Mouse (Mus musculus) hindbrain, embryonic 15.5 days (tissue): ENCODE measurements at regions not wholly inside any gene's neighbourhood (a gene's known extent, or its start where the extent isn't known, plus 50 kb on each side); places are given as distances from the start of the nearest gene placed in this dataset.

Source experiments
- ATAC-seq: fragments of 200-750 bp; cut with Nextera tagmentation; 2 replicates; pipeline ENCODE4 v1.8.0; 2017; ENCODE audit warnings: low read depth, moderate number of reproducible peaks, moderate TSS enrichment; ENCODE audit not compliant: low FRiP score
- H3K27ac ChIP-seq: fragments of 300-500 bp; sonication (generic); replicated peaks from 2 replicates; pipeline ENCODE4 v1.5.1; 2015; ENCODE audit warnings: mild to moderate bottlenecking, inconsistent platforms
- H3K27me3 ChIP-seq: fragments of 300-500 bp; sonication (generic); 2 replicates; pipeline ENCODE4 v1.6.1; 2015; ENCODE audit warnings: control low read depth, inconsistent platforms
- H3K36me3 ChIP-seq: fragments of 300-500 bp; sonication (generic); 2 replicates; pipeline ENCODE4 v1.6.1; 2015; ENCODE audit warnings: control low read depth, inconsistent platforms
- H3K4me1 ChIP-seq: fragments of 300-500 bp; sonication (generic); replicated peaks from 2 replicates; pipeline ENCODE4 v1.6.1; 2015; ENCODE audit warnings: control low read depth, inconsistent platforms
- H3K4me2 ChIP-seq: fragments of 300-500 bp; sonication (generic); 2 replicates; pipeline ENCODE4 v1.6.1; 2015; ENCODE audit warnings: moderate library complexity, mild to moderate bottlenecking, inconsistent platforms
- H3K4me3 ChIP-seq: fragments of 300-500 bp; sonication (generic); 2 replicates; pipeline ENCODE4 v1.5.1; 2015; ENCODE audit warnings: mild to moderate bottlenecking, inconsistent platforms
- H3K9ac ChIP-seq: fragments of 300-500 bp; sonication (generic); 2 replicates; pipeline ENCODE4 v1.6.1; 2015; ENCODE audit warnings: inconsistent platforms
- H3K9me3 ChIP-seq: fragments of 300-500 bp; sonication (generic); 2 replicates; pipeline ENCODE4 v1.6.1; 2016; ENCODE audit warnings: control low read depth, inconsistent platforms
- WGBS: fragments of 180-500 bp; shearing (Covaris S2); methylation state at CpG from one replicate; pipeline ENCODE4 v1.1.7; 2015; 5-methylcytosine and 5-hydroxymethylcytosine counted together

GRCm38 (mm10) chr13:119233869-119234268 is 194.5 kb upstream of the Paip1 start:
- no peak overlapping the region for H3K4me2 ChIP-seq
- no peaks in the 10 kb centered on the region for H3K36me3 ChIP-seq
- no peaks in the 10 kb centered on the region for H3K9me3 ChIP-seq
- H3K4me1 ChIP-seq, result no peaks in the 10 kb centered on the region
- ATAC-seq, result no peak
- WGBS, result 89% methylated on average over 3 of the region's 3 CpGs
- no peak overlapping the region for H3K4me3 ChIP-seq
- no peak overlapping the region for H3K9ac ChIP-seq
- no peaks in the 10 kb centered on the region for H3K27me3 ChIP-seq
- H3K27ac ChIP-seq, result no peak overlapping the region

GRCm38 (mm10) chr13:119242358-119242757 is 186.0 kb upstream of the Paip1 start:
- H3K9ac ChIP-seq, result no peak overlapping the region
- no peaks in the 10 kb centered on the region for H3K4me1 ChIP-seq
- H3K4me3 ChIP-seq, result no peak overlapping the region
- H3K27me3 ChIP-seq, result no peaks in the 10 kb centered on the region
- H3K27ac ChIP-seq, result no peak overlapping the region
- ATAC-seq, result no peak
- H3K4me2 ChIP-seq, result no peak overlapping the region
- H3K9me3 ChIP-seq, result no peaks in the 10 kb centered on the region
- WGBS, result 61% methylated on average over 3 of the region's 3 CpGs
- no peaks in the 10 kb centered on the region for H3K36me3 ChIP-seq

- H3K4me3 ChIP-seq, result no peak overlapping the region
- no peaks in the 10 kb centered on the region for H3K9me3 ChIP-seq
- ATAC-seq, result no peak
- 77% methylated on average over 2 of the region's 2 CpGs for WGBS
- no peak overlapping the region for H3K4me2 ChIP-seq
- H3K9ac ChIP-seq, result no peak overlapping the region
- no peaks in the 10 kb centered on the region for H3K4me1 ChIP-seq
- no peaks in the 10 kb centered on the region for H3K36me3 ChIP-seq
- H3K27me3 ChIP-seq, result no peaks in the 10 kb centered on the region
- no peak overlapping the region for H3K27ac ChIP-seq
These were observed 181.3 kb upstream of the Paip1 start for GRCm38 (mm10) chr13:119247101-119247500.

DNA sequence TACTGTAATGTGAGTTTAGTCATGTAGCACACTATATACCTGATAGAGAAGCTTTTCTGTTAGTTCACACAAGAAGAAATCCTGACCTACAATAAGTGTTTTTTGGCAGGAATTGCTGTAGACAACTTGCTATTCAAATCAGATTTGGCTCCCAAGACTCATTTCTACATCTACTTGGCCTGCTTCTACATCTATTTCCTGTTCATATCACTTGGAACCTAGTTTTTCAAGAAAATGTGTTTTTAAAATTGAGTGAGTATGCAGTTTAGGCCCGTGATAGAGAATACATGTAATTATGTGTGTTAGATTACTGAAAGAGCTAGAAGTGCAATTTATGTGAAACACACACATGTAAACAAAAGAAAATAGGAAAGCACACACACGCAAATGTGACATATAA is 176.4 kb upstream of the Paip1 start:
- no peak overlapping the region for H3K27ac ChIP-seq
- WGBS, result 92% methylated on average over 2 of the region's 2 CpGs
- no peak overlapping the region for H3K9ac ChIP-seq
- H3K9me3 ChIP-seq, result no peaks in the 10 kb centered on the region
- H3K4me1 ChIP-seq, result no peaks in the 10 kb centered on the region
- H3K27me3 ChIP-seq, result no peaks in the 10 kb centered on the region
- H3K4me3 ChIP-seq, result no peak overlapping the region
- H3K36me3 ChIP-seq, result no peaks in the 10 kb centered on the region
- no peak for ATAC-seq
- no peak overlapping the region for H3K4me2 ChIP-seq

- no peaks in the 10 kb centered on the region for H3K27me3 ChIP-seq
- no peak overlapping the region for H3K27ac ChIP-seq
- WGBS, result 62% methylated on average over 6 of the region's 6 CpGs
- ATAC-seq, result no peak
- H3K36me3 ChIP-seq, result no peaks in the 10 kb centered on the region
- no peaks in the 10 kb centered on the region for H3K4me1 ChIP-seq
- no peak overlapping the region for H3K9ac ChIP-seq
- no peak overlapping the region for H3K4me2 ChIP-seq
- no peaks in the 10 kb centered on the region for H3K9me3 ChIP-seq
- H3K4me3 ChIP-seq, result no peak overlapping the region
These were observed 172.1 kb upstream of the Paip1 start for GRCm38 (mm10) chr13:119256350-119256749.

DNA sequence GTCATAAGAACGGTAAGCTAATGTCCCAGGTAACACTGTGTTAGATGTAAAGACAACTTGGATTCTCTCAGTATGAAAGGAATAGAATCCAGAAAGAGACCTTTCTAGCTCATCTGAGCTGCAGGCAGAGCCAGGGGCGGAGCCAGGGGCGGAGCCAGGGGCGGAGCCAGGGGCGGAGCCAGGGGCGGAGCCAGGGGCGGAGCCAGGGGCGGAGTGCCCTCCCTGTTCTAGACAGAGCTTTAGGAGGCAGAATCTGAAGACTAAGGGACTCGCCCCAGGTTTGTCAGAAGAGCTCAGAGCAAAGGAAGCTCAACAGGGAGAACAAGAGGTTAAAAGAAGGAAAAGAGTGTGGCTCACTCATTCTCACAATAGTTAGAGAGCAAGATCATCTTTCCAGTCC is 169.9 kb upstream of the Paip1 start:
- WGBS, result 69% methylated on average over 9 of the region's 9 CpGs
- no peak overlapping the region for H3K27ac ChIP-seq
- no peaks in the 10 kb centered on the region for H3K27me3 ChIP-seq
- ATAC-seq, result no peak
- no peaks in the 10 kb centered on the region for H3K4me1 ChIP-seq
- no peak overlapping the region for H3K9ac ChIP-seq
- H3K4me3 ChIP-seq, result no peak overlapping the region
- no peaks in the 10 kb centered on the region for H3K9me3 ChIP-seq
- no peak overlapping the region for H3K4me2 ChIP-seq
- H3K36me3 ChIP-seq, result no peaks in the 10 kb centered on the region

- Histone ChIP-seq H3K4me2 (no peak overlapping the region), H3K27ac (no peak overlapping the region), H3K4me1 (no peaks in the 10 kb centered on the region), H3K27me3 (no peaks in the 10 kb centered on the region), H3K36me3 (no peaks in the 10 kb centered on the region), H3K4me3 (no peak overlapping the region), H3K9ac (no peak overlapping the region), H3K9me3 (no peaks in the 10 kb centered on the region)
- WGBS, result 78% methylated on average over 2 of the region's 2 CpGs
- ATAC-seq, result no peak
These were observed 164.8 kb upstream of the Paip1 start for GRCm38 (mm10) chr13:119263561-119263960.

DNA sequence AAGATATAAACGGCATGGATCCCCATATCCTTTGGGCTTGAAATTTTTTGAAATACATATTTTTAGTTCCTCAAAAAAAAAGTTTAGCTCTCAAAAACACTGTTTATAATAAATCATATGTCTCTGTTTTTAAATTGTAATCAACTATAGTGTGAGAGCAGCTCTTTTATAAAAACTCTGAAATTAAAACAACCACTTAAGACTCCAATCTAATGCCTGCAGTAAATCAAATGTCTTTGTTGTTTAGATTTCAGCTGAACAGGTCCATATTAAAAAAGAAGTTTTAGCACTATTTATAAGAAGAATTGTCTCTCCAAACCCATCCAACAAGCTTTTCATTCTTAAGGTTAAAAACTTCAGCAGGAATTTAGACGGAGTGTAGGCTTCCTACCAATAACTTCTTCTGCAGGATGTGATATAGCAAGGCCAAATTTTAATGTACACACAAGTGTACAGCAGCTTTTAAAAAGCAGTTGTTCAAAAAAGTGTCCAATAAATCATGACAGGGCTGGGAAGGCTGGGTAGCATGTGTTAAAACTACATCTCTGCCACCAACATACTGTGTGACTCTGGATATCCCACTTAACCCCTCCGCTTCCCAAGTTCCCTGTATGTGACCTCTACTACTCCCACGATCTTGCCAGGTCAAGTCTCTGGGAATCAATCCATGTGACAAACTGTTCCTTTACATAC is 160.6 kb upstream of the Paip1 start:
- ATAC-seq, result no peak
- no peak overlapping the region for H3K4me2 ChIP-seq
- no peaks in the 10 kb centered on the region for H3K9me3 ChIP-seq
- WGBS, result 93% methylated on average over 4 of the region's 4 CpGs
- no peaks in the 10 kb centered on the region for H3K27me3 ChIP-seq
- H3K4me3 ChIP-seq, result no peak overlapping the region
- no peak overlapping the region for H3K27ac ChIP-seq
- no peaks in the 10 kb centered on the region for H3K4me1 ChIP-seq
- no peak overlapping the region for H3K9ac ChIP-seq
- H3K36me3 ChIP-seq, result no peaks in the 10 kb centered on the region

- no peak overlapping the region for H3K27ac ChIP-seq
- no peak overlapping the region for H3K9ac ChIP-seq
- no peaks in the 10 kb centered on the region for H3K9me3 ChIP-seq
- 91% methylated on average over 10 of the region's 10 CpGs for WGBS
- H3K4me3 ChIP-seq, result no peak overlapping the region
- no peak overlapping the region for H3K4me2 ChIP-seq
- H3K27me3 ChIP-seq, result no peaks in the 10 kb centered on the region
- no peaks in the 10 kb centered on the region for H3K36me3 ChIP-seq
- H3K4me1 ChIP-seq, result no peaks in the 10 kb centered on the region
- ATAC-seq, result no peak
These were observed 160.1 kb upstream of the Paip1 start for GRCm38 (mm10) chr13:119268301-119268675.

GRCm38 (mm10) chr13:119275500-119275899 is 152.9 kb upstream of the Paip1 start:
- H3K36me3 ChIP-seq, result no peaks in the 10 kb centered on the region
- no peak overlapping the region for H3K9ac ChIP-seq
- H3K27me3 ChIP-seq, result no peaks in the 10 kb centered on the region
- no peak overlapping the region for H3K27ac ChIP-seq
- no peak overlapping the region for H3K4me3 ChIP-seq
- 95% methylated on average over 4 of the region's 4 CpGs for WGBS
- no peak overlapping the region for H3K4me2 ChIP-seq
- no peaks in the 10 kb centered on the region for H3K4me1 ChIP-seq
- ATAC-seq, result no peak
- no peaks in the 10 kb centered on the region for H3K9me3 ChIP-seq

DNA sequence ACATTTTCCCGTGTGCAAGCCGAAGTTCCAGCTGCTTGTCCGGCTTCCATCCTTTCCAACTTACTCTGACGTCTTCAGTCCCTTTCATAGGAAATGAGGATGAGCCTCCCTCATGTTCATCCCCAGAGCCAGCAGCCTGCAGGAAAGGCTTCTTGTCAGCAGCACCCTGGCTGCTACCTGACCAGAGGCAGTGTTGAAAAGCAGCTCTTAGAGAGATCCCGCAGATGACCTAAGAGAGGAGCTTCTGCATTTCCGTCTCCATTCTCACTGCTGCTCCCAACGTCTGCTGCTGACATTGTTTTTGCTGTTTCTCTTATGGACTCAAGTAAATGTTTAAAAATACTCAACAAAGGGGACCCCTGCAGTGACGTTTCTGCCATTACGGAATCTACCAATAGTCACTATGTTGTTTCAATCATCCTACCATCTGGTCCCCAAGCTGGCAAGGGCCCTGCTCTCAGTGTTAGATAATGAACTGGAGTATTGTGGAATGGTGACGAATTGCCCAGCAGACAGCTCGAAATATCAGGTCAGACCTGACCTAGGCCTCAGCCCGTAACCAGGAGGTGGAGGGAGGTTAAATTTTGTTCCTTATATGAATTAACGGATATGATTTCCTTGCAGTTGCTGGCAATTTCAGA is 151.0 kb upstream of the Paip1 start:
- H3K4me2 ChIP-seq, result no peak overlapping the region
- ATAC-seq, result no peak
- H3K27ac ChIP-seq, result no peak overlapping the region
- no peak overlapping the region for H3K9ac ChIP-seq
- H3K4me3 ChIP-seq, result no peak overlapping the region
- whole genome bisulfite sequencing, result 56% methylated on average over 13 of the region's 13 CpGs
- H3K27me3 ChIP-seq, result no peaks in the 10 kb centered on the region
- no peaks in the 10 kb centered on the region for H3K36me3 ChIP-seq
- H3K4me1 ChIP-seq, result no peaks in the 10 kb centered on the region
- H3K9me3 ChIP-seq, result no peaks in the 10 kb centered on the region

DNA sequence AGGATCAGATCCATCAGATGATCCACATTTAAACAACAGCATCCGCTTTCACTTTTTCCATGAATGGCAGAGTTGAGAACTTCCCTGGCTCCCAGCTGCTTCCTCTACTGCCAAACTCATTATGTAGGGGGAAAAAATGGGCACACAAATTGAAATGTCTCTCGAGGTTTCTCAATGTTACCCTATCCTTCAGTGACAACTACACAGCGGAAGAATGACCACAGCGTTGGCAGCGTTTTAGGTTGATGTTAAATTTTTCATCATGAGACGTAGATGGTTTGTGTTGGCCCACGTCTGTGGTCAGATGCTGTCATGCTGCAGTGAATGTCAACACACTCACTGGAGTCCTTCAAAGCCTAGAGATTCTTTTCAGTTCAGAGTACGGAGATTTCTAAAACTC is 149.0 kb upstream of the Paip1 start:
- Histone ChIP-seq H3K9me3 (no peaks in the 10 kb centered on the region), H3K4me3 (no peak overlapping the region), H3K4me1 (no peaks in the 10 kb centered on the region), H3K4me2 (no peak overlapping the region), H3K27ac (no peak overlapping the region), H3K9ac (no peak overlapping the region), H3K27me3 (no peaks in the 10 kb centered on the region), H3K36me3 (no peaks in the 10 kb centered on the region)
- no peak for ATAC-seq
- 91% methylated on average over 8 of the region's 8 CpGs for WGBS

- 77% methylated on average over 5 of the region's 5 CpGs for WGBS
- Histone ChIP-seq H3K9ac (no peak overlapping the region), H3K27me3 (no peaks in the 10 kb centered on the region), H3K27ac (no peak overlapping the region), H3K36me3 (no peaks in the 10 kb centered on the region), H3K4me3 (no peak overlapping the region), H3K4me2 (no peak overlapping the region), H3K4me1 (no peaks in the 10 kb centered on the region), H3K9me3 (no peaks in the 10 kb centered on the region)
- ATAC-seq, result no peak
These were observed 147.8 kb upstream of the Paip1 start for GRCm38 (mm10) chr13:119280622-119281021.
